Mouse (Mus musculus) right cerebral cortex, adult 2 months (tissue): ENCODE measurements at regions not wholly inside any gene's neighbourhood (a gene's known extent, or its start where the extent isn't known, plus 50 kb on each side); places are given as distances from the start of the nearest gene placed in this dataset.
"Not testable (repeated sequence)": the region's sequence is repeated elsewhere in the genome, so short reads cannot be mapped to it uniquely, and the experiment has no call there.

Experiments used
- DNase-seq, 2 experiments: peaks; one replicate each; pipeline ENCODE4 v3.0.0; 2021 to 2022; ENCODE audit warnings: low spot score in 2 of 2

DNA sequence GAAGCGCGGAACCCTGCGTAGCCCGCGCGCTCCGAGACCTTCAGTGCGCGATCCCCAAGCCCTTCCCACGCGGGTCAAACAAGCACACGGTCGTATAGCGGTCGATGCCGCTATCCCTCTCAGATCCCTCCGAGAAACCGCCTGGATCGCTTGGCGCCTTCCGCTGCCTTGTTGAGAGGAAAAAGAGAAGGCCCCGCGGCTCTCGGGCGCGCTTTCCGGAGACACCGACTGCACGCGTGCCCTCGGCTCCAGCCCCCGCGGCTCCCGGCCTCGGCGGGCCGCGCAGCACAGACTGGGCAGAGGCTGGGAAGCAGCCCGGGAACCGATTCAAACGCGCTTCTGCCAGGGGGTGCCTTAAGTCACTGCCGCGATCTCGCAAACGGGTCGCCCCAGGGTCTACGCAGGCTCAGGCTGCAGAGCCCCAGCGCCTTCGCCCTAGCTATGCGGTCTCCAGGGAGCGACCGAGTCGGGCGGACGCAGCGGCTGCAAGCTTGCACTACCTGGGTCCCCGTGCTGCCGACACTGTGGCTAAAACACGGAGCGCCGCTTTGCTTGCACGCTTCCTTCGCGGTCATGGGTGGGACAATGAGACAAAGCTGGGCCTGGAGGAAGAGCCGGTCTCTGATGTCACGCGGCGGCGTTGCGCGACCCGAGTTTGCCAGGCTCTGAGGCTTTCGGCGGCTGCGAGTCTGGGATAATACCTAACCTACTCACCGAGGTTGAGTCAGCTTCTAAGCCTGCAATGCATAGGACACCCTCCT lies 87.3 kb downstream of the Crisp4 start:
- DNase-seq: peak; percentile 48 to 59

DNA sequence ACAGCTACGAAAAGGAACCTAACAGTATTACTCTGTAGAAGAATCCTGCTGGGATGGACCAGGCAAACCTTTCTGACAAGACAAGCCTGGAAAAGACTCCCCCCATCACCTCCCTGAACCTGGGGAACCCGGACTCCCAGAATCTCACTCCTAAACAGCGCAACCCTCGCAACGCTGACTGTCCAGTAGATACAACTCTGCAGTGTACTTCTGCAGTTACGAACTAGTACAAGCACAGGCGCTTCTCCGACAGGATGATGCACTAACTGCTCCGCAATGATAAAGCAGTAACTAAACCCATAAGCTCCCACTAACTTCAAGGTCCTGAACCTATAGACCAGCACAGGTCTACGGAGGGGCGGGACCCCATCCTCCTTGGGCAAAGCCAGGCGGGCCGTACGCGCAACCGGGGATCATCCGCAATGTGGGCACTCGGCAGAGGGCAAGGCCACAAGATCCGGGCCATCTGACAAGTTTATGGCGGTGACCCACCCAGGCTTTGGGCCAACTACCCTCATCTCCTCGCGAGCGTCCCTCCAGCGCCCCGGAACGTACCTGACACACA lies 88.0 kb downstream of the Crisp4 start:
- peak in 1 of 2 experiments; percentile 9 for DNase-seq

DNA sequence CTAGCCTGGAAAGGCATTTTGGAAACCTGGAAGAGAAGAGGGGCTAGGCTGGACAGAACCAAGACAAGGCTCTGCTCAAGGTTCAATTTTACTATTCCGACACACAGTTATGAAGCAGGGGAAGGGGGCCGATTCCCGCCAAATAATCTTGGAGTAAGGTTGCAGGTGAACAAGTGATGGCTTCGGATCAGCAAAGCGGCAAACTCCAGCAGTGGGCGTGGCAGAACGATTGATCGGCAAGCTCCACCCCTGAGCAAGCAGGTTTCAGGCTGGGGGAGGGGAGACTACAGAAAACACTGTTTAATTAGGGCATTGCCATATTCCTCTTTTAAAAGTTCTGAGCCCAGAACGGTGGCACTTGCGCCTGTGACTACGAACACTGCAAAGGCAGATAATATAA lies 88.7 kb downstream of the Crisp4 start:
- DNase-seq: not testable (repeated sequence)

DNA sequence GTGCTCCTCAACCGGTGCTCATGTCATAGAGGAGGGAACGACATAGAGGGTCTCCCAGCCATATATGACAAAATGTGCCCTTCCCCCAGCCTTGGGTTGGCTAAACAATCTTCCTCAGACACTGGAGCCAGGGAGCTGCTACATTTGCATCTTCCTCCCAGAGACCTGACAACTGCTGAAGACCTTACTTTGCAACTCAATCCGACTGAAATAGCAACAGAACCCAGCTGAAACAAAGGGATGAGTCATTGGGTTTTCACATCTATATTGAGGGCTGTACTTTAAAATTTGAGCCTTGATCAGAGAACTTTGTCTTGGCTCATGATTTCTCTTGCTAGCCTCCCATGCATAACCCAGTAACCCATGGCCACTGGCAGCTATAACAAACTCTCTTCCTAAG lies 115.5 kb downstream of the Crisp4 start:
- DNase-seq: no peak

DNA sequence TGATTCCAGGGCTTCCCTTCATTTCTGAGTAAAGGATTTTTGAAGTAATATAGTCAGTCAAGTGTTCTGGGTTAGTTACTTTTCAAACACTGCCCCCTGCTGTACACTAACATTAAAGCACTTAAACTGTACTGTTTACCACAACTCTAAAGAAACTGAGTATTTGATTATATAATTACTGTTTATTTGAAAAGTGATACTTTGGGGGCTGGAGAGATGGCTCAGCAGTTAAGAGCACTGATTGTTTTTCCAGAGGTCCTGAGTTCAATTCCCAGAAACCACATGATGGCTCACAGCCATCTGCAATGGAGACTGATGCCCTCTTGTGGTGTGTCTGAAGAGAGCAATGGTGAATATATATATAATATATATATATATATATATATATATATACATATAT lies 132.8 kb downstream of the Crisp4 start:
- DNase-seq: peak in 1 of 2 experiments; percentile 13

DNA sequence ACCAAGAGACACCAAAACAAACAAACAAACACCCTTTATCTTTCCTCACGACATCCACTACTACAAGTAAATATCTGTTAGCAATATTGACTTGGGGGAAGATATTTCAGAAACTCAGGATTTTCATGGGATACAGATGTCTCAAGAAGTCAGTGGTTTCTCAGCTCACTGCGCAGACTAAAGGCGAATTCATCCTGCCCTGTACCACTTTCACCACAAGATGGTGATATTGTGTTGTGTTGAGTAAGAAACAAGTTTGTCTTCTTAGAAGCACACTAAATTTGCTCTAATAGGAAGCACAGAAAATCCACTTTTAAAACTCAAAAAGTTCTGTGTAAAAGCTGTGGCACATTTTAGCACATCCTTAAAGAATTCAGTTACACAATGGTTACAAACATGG lies 165.1 kb downstream of the Crisp4 start:
- peak; percentile 61 to 65 for DNase-seq

DNA sequence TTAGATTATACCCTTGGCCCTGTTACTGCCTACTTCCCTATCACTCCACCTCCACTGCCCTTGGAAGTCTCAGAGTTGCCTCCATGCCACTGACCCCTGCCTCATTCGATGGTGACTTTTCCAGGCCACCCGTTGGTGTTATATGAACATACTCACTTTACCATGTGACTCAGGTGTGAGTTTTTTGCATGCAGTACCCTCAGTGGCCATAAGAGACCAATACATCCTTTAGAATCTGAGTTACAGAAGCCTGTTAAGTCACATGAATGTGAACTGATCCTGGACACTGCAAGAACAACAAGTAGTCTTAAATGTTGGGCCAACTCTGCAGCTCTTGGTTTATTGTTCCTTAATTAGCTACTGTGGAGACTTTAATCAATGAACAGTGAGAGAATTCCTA lies 167.6 kb downstream of the Crisp4 start:
- DNase-seq: no peak

DNA sequence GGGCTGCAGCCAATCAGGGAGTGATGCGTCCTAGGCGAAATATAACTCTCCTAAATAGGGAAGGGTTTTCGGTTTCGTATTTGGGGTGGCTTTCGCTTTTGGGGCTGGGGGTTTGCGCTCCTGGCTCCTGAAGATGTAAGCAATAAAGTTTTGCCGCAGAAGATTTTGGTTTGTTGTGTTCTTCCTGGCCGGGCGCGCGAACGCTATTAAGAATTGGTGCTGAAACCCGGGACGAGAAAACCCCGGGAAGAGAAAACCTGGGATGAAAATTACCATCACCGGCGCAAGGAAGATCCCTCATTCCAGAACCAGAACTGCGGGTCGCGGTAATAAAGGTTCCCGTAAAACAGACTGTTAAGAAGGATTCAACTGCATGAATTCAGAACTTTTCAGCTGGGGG lies 188.8 kb downstream of the Crisp4 start:
- not testable (repeated sequence) for DNase-seq

DNA sequence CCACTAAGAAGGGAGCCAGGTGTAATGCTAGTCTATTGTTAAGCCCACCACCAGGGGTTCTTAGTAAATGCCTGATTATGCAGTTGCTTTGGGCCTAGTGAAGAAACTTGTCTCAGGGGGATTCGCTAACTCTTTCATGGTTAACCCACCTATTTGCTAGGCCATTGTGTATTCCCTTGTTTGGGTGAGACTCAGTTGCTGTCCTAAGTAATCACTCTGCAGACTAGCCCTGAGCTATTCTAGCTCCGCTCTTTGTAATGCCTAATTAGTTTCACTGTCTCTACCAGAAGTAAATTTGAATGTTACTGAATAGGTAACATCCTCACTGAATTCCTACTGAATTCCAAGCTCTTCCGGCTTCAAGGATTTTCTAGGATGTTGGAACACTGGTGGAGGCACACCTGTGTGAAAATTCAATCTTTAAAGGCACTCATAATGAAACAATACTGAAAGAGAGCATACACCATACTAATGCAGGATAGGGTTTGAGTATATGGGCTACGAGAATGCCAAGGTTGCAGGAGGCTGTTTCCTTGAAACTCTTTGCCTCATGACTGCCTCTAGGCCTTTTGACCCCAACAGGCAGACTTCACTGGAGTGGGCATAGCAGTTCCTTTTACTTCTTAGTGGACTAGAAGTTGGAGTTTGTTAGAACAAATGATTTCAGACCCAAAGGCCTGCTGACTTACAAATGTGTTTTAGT lies 213.4 kb downstream of the Crisp4 start:
- not testable (repeated sequence) for DNase-seq
